Mouse (Mus musculus): ENCODE measurements around the gene Pfkfb2. TPM values are rescaled to one million over a fixed set of nuclear protein-coding genes. Genes with fewer than 3 reads are reported as not detected.

The Pfkfb2 gene
- polyA plus RNA-seq, 1 experiment from 2014 or later = 5.5 TPM

DNA sequence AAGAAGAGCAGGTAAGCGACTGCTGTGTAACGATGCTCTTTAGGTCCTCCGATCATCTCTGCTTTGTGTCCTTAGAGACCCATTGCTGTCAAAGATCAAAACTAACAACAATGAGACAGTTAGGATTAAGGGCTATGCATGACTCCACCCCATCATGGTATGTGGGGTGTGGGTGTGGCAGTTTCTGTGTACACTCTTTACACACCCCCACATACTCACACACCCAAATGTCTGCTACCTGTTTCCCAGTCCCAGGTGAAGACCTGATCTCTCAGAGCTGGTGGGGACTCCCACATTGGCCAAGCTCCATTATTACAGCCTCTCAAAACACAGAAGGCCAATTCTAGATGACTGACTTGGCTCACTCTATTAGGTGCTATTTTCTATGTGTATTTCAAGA lies 16.5 kb upstream of the Pfkfb2 start:
- 95% methylated on average over 3 of the region's 3 CpGs for WGBS
- H3K9me3 ChIP-seq (replicated peaks) = no peaks in the 10 kb centered on the region
- no peak for DNase-seq (ENCODE audit: low spot score)
- H3K27ac ChIP-seq (replicated peaks) = no peak overlapping the region
- peaks cover 6% of the 10 kb centered on the region; the same call in 1 of the 2 replicates for H3K4me1 ChIP-seq
- no peaks in the 10 kb centered on the region for H3K27me3 ChIP-seq (ENCODE audit: low read depth, poor library complexity, severe bottlenecking)
- H3K36me3 ChIP-seq = no peaks in the 10 kb centered on the region
- H3K4me3 ChIP-seq = no peak overlapping the region

DNA sequence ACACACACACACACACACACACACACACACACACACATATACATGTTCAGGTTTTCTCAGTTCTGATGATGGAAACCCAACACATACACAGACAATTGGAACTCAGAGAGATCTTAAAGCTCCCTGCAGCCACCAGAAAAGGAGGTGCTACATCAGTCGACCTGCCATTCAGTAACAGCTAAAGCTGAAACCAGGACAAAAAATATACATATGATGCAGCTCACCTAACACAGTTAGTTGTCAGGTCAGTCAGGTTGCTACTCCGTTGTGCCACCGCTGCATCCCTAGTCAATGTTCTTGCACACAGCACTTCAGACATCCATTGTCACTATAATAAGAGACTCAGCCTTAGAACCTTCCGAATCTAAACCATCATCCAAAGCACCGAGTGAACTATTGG lies 15.9 kb upstream of the Pfkfb2 start:
- Histone ChIP-seq H3K9me3 (replicated peaks) (no peaks in the 10 kb centered on the region), H3K27me3 (ENCODE audit: low read depth, poor library complexity, severe bottlenecking) (no peaks in the 10 kb centered on the region), H3K36me3 (no peaks in the 10 kb centered on the region), H3K4me1 (peaks cover 6% of the 10 kb centered on the region; the same call in 1 of the 2 replicates), H3K27ac (replicated peaks) (no peak overlapping the region), H3K4me3 (no peak overlapping the region)
- DNase-seq (ENCODE audit: low spot score) = no peak
- 91% methylated on average over 5 of the region's 5 CpGs for WGBS

DNA sequence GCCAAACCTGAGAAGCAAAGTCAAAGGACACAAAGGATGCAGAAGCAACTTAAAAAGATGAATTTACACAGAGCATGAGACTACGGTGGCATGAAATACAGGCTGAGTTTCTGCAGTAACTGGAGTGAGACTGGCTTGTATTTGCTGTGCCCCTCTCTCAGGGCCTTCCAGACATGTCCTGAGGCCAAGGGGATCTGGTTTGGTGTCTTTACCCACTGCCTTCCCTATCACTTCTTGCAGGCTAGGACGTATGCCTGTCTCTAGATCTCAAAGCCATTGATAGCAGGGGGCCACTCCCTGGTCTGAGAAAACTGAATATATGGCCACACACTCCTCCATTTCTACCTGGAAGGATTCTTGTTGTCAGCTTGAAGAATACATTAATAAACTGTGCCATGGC lies 15.2 kb upstream of the Pfkfb2 start:
- Histone ChIP-seq H3K27ac (replicated peaks) (no peak overlapping the region), H3K27me3 (ENCODE audit: low read depth, poor library complexity, severe bottlenecking) (no peaks in the 10 kb centered on the region), H3K36me3 (no peaks in the 10 kb centered on the region), H3K4me1 (peaks cover 6% of the 10 kb centered on the region; the same call in 1 of the 2 replicates), H3K4me3 (no peak overlapping the region), H3K9me3 (replicated peaks) (no peaks in the 10 kb centered on the region)
- 79% methylated on average over 2 of the region's 2 CpGs for WGBS
- no peak for DNase-seq (ENCODE audit: low spot score)

DNA sequence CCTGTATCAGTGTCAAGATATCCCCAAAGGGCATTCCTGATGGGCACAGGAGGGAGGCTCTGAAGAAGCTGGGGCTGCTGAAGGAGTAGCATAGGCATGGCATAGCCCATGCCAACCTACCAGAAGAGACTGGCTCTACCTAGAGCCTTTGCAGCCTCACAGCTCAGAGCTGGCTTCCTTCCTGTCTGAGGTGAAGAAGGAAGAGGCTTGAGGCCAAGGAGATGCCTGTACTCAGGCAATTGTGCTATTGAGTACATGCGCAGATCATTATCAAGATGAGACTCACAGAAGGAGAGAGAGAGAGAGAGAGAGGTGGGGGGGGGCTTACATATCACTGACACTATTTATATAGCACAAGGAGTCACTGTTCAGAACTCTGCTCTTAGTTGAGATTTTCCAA lies 14.7 kb upstream of the Pfkfb2 start:
- DNase-seq (ENCODE audit: low spot score) = no peak
- Histone ChIP-seq H3K4me1 (peaks cover 6% of the 10 kb centered on the region; the same call in 1 of the 2 replicates), H3K4me3 (no peak overlapping the region), H3K27me3 (ENCODE audit: low read depth, poor library complexity, severe bottlenecking) (no peaks in the 10 kb centered on the region), H3K36me3 (no peaks in the 10 kb centered on the region), H3K27ac (replicated peaks) (0 out of 2 replicates have a peak overlapping the region, but pooled peaks have one; percentile 39), H3K9me3 (replicated peaks) (no peaks in the 10 kb centered on the region)
- 96% methylated on average over 1 of the region's 1 CpGs for WGBS

DNA sequence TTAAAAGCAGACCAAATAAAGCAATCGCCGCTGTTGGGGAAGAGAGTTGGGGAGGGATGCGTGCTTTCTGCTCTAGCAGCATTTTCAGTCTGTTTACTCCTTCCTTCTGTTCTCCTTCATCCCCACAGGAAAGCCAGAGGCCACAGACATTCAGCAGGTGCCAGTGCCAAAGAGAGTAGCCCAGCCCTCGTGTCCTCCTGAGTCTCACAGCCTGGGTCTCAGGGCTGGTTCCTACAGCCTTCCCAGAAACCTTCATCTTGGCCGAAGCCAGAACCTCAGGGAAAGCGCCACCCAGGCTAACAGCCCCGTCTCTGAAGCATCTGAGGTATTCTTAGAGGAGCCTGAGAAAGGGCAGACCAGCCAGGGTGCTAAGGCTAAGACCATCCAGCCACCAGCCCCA lies 13.1 kb upstream of the Pfkfb2 start:
- no peak for DNase-seq (ENCODE audit: low spot score)
- Histone ChIP-seq H3K27ac (replicated peaks) (peak overlapping the region; percentile 39; the same call in 1 of the 2 replicates), H3K9me3 (replicated peaks) (no peaks in the 10 kb centered on the region), H3K4me3 (no peak overlapping the region), H3K36me3 (no peaks in the 10 kb centered on the region), H3K27me3 (ENCODE audit: low read depth, poor library complexity, severe bottlenecking) (no peaks in the 10 kb centered on the region), H3K4me1 (peaks cover 6% of the 10 kb centered on the region; the same call in 1 of the 2 replicates)
- 89% methylated on average over 7 of the region's 7 CpGs for WGBS

DNA sequence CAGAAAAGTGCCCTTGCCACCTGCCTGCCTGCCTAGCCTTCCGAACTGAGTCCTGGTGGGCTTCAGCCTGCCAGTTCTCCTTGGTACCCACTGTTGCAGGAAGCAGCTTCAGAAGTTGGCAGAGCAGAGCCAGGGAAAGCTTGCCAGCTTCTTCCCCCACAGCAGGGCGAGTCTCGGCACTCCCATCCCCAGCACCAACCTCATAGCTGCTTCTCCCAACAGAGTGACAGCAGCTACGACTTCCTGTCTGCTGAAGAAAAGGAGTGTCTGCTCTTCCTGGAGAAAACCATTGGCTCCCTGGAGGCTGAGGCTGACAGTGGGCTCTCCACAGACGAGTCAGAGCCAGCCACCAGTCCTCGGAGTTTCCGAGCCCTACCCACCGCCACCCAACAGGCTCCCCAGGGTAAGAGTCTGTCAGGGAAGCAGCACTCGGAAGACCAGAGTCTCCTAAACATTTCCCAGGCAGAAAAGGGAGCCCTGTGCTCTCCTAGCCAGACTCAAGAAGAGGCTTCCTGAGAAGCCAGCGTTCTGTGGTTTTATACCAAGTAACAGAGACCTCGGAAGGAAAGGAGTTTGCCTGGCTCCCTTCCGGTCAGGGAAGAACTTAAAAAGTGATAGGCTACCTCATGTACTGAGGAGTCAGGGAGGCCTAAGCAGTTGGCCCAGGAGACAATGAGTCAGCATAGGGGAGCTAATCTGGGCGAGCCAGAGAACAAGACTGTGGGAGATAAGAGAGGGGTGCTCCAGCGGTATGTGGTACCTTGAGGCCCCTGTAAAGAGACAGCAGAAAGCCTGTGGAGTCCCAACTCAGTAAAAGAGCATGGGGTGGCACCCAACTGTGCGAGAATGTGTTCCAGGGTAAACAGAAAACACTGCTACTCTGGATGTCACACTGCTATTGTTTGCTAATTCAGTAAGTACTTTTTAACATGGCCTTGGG lies 12.0 kb upstream of the Pfkfb2 start:
- Histone ChIP-seq H3K9me3 (replicated peaks) (no peaks in the 10 kb centered on the region), H3K36me3 (no peaks in the 10 kb centered on the region), H3K4me3 (no peak overlapping the region), H3K27ac (replicated peaks) (peak overlapping the region; percentile 69), H3K27me3 (ENCODE audit: low read depth, poor library complexity, severe bottlenecking) (no peaks in the 10 kb centered on the region), H3K4me1 (peaks cover 6% of the 10 kb centered on the region; the same call in 1 of the 2 replicates)
- no peak for DNase-seq (ENCODE audit: low spot score)
- WGBS = 56% methylated on average over 15 of the region's 15 CpGs

DNA sequence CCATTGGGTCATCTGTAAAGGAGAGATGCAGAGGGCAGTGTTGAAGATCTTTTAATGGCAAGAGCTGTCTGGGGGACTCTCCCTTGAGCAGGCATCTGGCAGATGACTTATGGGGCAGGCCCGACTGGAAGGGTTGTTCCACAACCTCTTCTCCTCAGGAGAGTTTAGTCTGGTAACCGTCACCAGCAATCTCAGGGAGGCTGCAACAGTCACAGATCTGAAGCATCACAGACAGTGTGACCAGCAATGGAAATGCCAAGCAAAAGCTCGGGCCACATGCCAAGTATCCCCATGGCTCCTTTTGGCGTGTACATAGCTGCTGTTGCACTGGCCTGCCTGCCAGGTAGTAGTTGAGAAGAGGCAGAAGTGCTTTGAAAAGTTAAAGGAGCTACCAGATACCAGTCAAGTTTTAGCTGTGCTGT lies 11.2 kb upstream of the Pfkfb2 start:
- Histone ChIP-seq H3K4me1 (peaks cover 6% of the 10 kb centered on the region; the same call in 1 of the 2 replicates), H3K36me3 (no peaks in the 10 kb centered on the region)
- 88% methylated on average over 4 of the region's 4 CpGs for WGBS

DNA sequence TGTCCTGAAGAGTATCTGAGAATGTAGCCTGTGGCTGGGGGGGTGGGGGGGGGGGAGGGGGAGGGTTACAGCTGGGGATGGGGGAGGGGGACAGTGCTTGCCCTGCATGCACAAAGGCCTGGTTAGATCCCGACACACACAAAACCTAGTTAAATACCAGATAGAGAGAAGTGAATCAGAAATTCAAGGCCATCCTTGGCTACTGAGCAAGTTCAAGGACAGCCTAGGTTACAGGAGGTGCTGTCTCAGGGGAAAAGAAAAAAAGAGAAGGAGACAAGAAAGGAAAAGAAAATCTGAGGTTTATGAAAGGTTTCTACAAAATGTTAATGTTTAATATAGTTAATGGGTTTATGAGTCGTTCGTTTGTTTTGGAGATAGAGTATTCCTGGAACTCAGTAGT lies 10.6 kb upstream of the Pfkfb2 start:
- no peak overlapping the region for H3K27ac ChIP-seq (replicated peaks)
- H3K9me3 ChIP-seq (replicated peaks) = no peaks in the 10 kb centered on the region
- 77% methylated on average over 3 of the region's 3 CpGs for WGBS
- H3K36me3 ChIP-seq = no peaks in the 10 kb centered on the region
- H3K4me1 ChIP-seq = peaks cover 6% of the 10 kb centered on the region; the same call in 1 of the 2 replicates
- DNase-seq (ENCODE audit: low spot score) = no peak
- no peaks in the 10 kb centered on the region for H3K27me3 ChIP-seq (ENCODE audit: low read depth, poor library complexity, severe bottlenecking)
- H3K4me3 ChIP-seq = no peak overlapping the region

More for the DNA sequence above, 11.2 kb upstream of the Pfkfb2 start:
- DNase-seq (ENCODE audit: low spot score) = no peak
- no peak overlapping the region for H3K4me3 ChIP-seq
- no peaks in the 10 kb centered on the region for H3K27me3 ChIP-seq (ENCODE audit: low read depth, poor library complexity, severe bottlenecking)
- no peaks in the 10 kb centered on the region for H3K9me3 ChIP-seq (replicated peaks)
- H3K27ac ChIP-seq (replicated peaks) = no peak overlapping the region; the same call in 1 of the 2 replicates

DNA sequence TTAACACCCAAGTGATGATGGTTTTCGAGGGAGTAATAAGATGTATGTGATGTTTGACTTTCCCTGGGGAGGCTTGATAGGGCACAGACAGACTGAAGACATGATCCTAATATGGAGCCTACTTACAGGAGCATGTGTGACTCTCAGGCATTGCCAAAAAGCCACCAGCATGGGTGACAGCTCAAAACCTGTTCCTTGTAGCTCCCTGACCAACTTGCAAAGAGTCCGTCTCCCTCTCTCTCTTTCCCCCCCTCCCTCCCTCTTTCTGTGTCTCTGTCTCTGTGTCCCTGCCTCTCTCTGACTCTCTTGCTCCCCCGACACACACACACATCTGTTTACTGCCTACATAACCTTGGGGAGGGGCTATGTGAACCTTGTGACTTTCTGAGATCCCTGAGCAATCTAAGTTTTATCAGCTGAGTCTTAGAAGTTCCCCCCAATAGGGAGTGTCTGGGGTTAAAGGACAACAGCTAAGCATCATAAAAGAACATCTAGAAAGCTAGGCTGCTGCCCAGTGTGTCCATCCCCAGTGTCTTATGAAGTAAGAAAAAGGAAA lies 9.6 kb upstream of the Pfkfb2 start:
- no peak overlapping the region for H3K4me3 ChIP-seq

DNA sequence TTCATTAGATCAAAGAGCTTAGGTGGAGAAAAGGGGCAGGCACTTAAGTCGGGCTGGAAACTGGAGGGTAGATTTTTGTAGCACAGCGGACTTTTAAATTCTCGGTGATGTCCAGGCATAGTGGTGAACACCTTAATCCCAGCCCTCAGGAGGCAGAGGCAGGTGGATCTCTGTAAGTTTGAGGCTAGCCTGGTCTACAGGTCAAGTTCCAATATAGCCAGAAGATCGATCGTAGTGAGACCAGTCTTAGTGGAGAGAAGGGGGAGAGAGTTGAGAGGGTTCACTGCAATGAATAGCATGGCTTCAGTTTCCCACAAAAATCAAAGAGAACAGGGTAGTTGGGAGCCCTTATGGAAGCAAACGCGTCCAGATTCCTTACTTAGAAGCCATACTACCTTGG lies 8.9 kb upstream of the Pfkfb2 start:
- 92% methylated on average over 7 of the region's 7 CpGs for WGBS
- Histone ChIP-seq H3K9me3 (replicated peaks) (no peaks in the 10 kb centered on the region), H3K36me3 (no peaks in the 10 kb centered on the region), H3K4me3 (no peak overlapping the region), H3K27ac (replicated peaks) (no peak overlapping the region), H3K27me3 (ENCODE audit: low read depth, poor library complexity, severe bottlenecking) (no peaks in the 10 kb centered on the region), H3K4me1 (peaks cover 6% of the 10 kb centered on the region; the same call in 1 of the 2 replicates)
- no peak for DNase-seq (ENCODE audit: low spot score)

More for the DNA sequence above, 9.6 kb upstream of the Pfkfb2 start:
- H3K27me3 ChIP-seq (ENCODE audit: low read depth, poor library complexity, severe bottlenecking) = no peaks in the 10 kb centered on the region
- peaks cover 6% of the 10 kb centered on the region; the same call in 1 of the 2 replicates for H3K4me1 ChIP-seq
- no peak for DNase-seq (ENCODE audit: low spot score)
- H3K36me3 ChIP-seq = no peaks in the 10 kb centered on the region
- H3K9me3 ChIP-seq (replicated peaks) = no peaks in the 10 kb centered on the region
- 87% methylated on average over 3 of the region's 3 CpGs for WGBS
- H3K27ac ChIP-seq (replicated peaks) = no peak overlapping the region

DNA sequence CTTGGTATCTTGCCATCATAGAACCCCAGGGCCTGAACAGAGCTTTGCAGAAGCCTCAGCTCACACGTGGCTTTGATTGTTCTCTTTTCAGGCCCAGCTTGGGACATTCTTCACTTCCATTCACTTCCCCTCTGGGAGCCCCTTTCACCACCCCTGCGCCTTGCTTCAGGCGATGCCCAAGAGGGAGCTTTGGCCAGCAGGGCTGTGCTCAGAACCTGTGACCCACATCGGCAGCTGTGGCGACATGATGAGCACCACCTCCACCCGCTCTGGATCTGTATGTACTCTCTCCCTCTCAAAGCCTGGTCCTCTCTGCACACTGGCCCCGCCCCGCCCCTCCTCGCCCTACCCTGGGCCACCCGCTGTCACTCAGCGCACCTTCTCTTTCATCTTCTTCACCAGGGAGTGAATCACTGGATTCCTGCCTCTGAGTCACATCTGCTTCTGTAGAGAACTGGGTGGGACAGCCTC lies 8.4 kb upstream of the Pfkfb2 start:
- DNase-seq (ENCODE audit: low spot score) = no peak
- no peaks in the 10 kb centered on the region for H3K9me3 ChIP-seq (replicated peaks)
- WGBS = 32% methylated on average over 11 of the region's 11 CpGs
- H3K27ac ChIP-seq (replicated peaks) = no peak overlapping the region
- H3K27me3 ChIP-seq (ENCODE audit: low read depth, poor library complexity, severe bottlenecking) = no peaks in the 10 kb centered on the region
- H3K4me3 ChIP-seq = no peak overlapping the region
- H3K4me1 ChIP-seq = peaks cover 6% of the 10 kb centered on the region; the same call in 1 of the 2 replicates
- H3K36me3 ChIP-seq = no peaks in the 10 kb centered on the region

DNA sequence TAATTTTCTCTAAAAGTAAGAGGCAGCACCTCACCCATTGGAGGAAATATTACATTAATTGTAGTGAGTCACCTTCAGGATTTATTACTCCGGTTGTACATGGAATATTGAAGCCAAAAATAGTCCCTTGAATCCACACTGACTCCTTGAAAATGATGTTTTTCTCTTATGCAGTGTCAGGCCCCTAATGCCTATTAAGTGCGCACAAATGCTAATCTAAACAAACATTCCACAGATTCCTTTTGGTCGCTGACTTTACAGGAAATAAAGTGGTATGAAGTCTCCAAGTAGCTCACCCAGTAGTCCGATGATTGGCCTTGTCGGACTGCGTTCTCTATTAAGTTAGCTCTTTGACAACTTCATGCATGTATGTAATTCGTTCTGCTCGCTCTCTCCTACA lies 5.8 kb upstream of the Pfkfb2 start:
- Histone ChIP-seq H3K9me3 (replicated peaks) (no peaks in the 10 kb centered on the region), H3K36me3 (no peaks in the 10 kb centered on the region), H3K4me3 (no peak overlapping the region), H3K27ac (replicated peaks) (no peak overlapping the region), H3K27me3 (ENCODE audit: low read depth, poor library complexity, severe bottlenecking) (no peaks in the 10 kb centered on the region), H3K4me1 (peaks cover 10% of the 10 kb centered on the region)
- no peak for DNase-seq (ENCODE audit: low spot score)
- WGBS = 76% methylated on average over 8 of the region's 8 CpGs

DNA sequence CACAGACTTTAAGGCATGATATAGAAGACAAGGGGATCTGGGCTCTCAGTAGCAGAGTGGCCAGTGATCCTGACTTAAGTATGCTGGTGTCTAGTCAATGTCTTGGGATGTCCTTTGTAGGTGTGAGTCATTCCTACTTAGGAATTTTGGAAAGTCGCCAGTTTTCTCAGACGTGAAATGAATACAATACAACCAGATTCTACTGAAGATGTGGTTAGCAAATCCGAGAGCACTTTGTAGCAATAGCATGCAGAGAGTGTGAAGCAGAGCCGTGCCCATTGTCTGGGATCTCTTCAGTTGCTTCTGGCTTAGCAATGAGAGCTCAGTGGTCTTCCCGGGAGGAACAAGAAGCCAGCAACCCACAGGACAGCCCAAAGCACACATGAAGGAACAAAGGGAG lies 5.4 kb upstream of the Pfkfb2 start:
- WGBS = 76% methylated on average over 5 of the region's 5 CpGs
- no peak overlapping the region for H3K4me3 ChIP-seq
- no peak overlapping the region for H3K27ac ChIP-seq (replicated peaks)
- no peaks in the 10 kb centered on the region for H3K27me3 ChIP-seq (ENCODE audit: low read depth, poor library complexity, severe bottlenecking)
- DNase-seq (ENCODE audit: low spot score) = no peak
- no peaks in the 10 kb centered on the region for H3K9me3 ChIP-seq (replicated peaks)
- peaks cover 10% of the 10 kb centered on the region for H3K4me1 ChIP-seq
- no peaks in the 10 kb centered on the region for H3K36me3 ChIP-seq

Data from midbrain, embryonic 10.5 days (tissue).